In the genomic region with DNA sequence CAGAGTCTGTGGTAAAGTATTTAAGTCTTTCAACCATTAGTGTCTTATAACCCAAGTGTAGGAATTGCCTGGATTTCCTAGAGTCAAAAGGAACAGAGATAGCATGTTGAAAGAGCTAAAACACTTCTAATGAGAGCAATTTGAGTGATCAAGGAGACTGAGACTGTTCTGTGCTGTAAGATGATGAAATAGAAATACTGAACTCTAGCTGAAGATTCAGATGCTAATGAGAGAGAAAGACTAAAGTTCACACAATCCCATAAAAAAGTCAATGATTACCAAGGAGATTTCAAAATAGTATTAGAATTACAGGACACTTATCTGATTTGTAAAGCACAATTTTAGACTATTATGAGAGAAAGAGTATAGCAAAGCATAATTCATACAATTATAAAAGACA, we compare ENCODE assay signal across 20 mouse cellular contexts.
"Had no signal": no experiment of that assay in that cellular context is flagged by ENCODE, and none has a peak within 500 bp of the region (broad histone marks: within the 10 kb centered on the region; RNA-seq: fewer than 3 reads in every experiment).

No protein-coding gene starts in this region.

- H3K4me1 ChIP-seq: neural tube, embryonic 13.5 days; neural tube, embryonic 15.5 days; stomach, embryonic 15.5 days had no signal

- H3K4me2 ChIP-seq: lung, embryonic 14.5 days; midbrain, embryonic 11.5 days; neural tube, embryonic 13.5 days; neural tube, embryonic 15.5 days; stomach, embryonic 15.5 days had no signal

- H3K27ac ChIP-seq: neural tube, embryonic 13.5 days; neural tube, embryonic 15.5 days; stomach, embryonic 15.5 days; stomach, postnatal 0 days had no signal

- H3K9ac ChIP-seq: lung, embryonic 14.5 days; neural tube, embryonic 13.5 days; neural tube, embryonic 15.5 days; stomach, embryonic 15.5 days had no signal

- ATAC-seq: midbrain, embryonic 16.5 days had no signal

- DNase-seq: lung, adult 18-20 months; lung, embryonic 14.5 days; lung, postnatal 10 days; lung, postnatal 4 days; midbrain, embryonic 14.5 days; retina, postnatal 1 day; right cerebral cortex, adult 18-20 months; right cerebral cortex, postnatal 25 days; right cerebral cortex, postnatal 4 days; spleen, adult 18-20 months; thymus, adult 2 months; thymus, postnatal 14 days; thymus, postnatal 36 days had no signal

- H3K4me3 ChIP-seq: myocyte; neural tube, embryonic 13.5 days; neural tube, embryonic 15.5 days; stomach, embryonic 15.5 days had no signal

- H3K36me3 ChIP-seq: neural tube, embryonic 13.5 days; neural tube, embryonic 15.5 days; stomach, embryonic 15.5 days had no signal

- H3K9me3 ChIP-seq: neural tube, embryonic 13.5 days; neural tube, embryonic 15.5 days; stomach, embryonic 15.5 days had no signal

- H3K27me3 ChIP-seq: neural tube, embryonic 13.5 days; neural tube, embryonic 15.5 days; stomach, embryonic 15.5 days had no signal
